Mouse (Mus musculus): Measurements from ENCODE around the gene Hspb8. TPM values are rescaled to one million over a fixed set of nuclear protein-coding genes. Genes with fewer than 3 reads are reported as not detected.
"Not testable (repeated sequence)": the region's sequence is repeated elsewhere in the genome, so short reads cannot be mapped to it uniquely, and the experiment has no call there.

Hspb8 gene
- total RNA-seq, 2 experiments from 2014 or later, result 4.0 to 5.6 TPM

- intact Hi-C loops (cut with DNase I), result no loop called here
- no peak for DNase-seq
Observed at GRCm38 (mm10) chr5:116396104-116396503, 26.6 kb downstream of the Hspb8 start.

GRCm38 (mm10) chr5:116392603-116393002, 30.1 kb downstream of the Hspb8 start:
- DNase-seq, result no peak
- intact Hi-C loops (cut with DNase I), result no loop called here

GRCm38 (mm10) chr5:116389856-116390542, 32.7 kb downstream of the Hspb8 start:
- intact Hi-C loops (cut with DNase I), result no loop called here
- peak; percentile 68 for DNase-seq

- intact Hi-C loops (cut with DNase I), result no loop called here
- no peak for DNase-seq
Observed at GRCm38 (mm10) chr5:116389321-116389720, 33.3 kb downstream of the Hspb8 start.

GRCm38 (mm10) chr5:116387302-116387935, 35.2 kb downstream of the Hspb8 start:
- intact Hi-C loops (cut with DNase I), result no loop called here

GRCm38 (mm10) chr5:116386020-116386419, 36.6 kb downstream of the Hspb8 start:
- intact Hi-C loops (cut with DNase I), result no loop called here
- DNase-seq, result peak; percentile 75

More at GRCm38 (mm10) chr5:116387302-116387935, 35.2 kb downstream of the Hspb8 start:
- DNase-seq, result no peak

- DNase-seq; intact Hi-C loops (cut with DNase I): not testable (repeated sequence)
Observed at GRCm38 (mm10) chr5:116382646-116383045, 40.0 kb downstream of the Hspb8 start.

- intact Hi-C loops (cut with DNase I), result no loop called here
- DNase-seq, result no peak
Observed at GRCm38 (mm10) chr5:116381726-116382125, 40.9 kb downstream of the Hspb8 start.

GRCm38 (mm10) chr5:116381217-116381616, 41.4 kb downstream of the Hspb8 start:
- no peak for DNase-seq
- intact Hi-C loops (cut with DNase I), result no loop called here

GRCm38 (mm10) chr5:116380384-116380783, 42.3 kb downstream of the Hspb8 start:
- DNase-seq, result no peak
- intact Hi-C loops (cut with DNase I), result no loop called here

- intact Hi-C loops (cut with DNase I), result no loop called here
Observed at GRCm38 (mm10) chr5:116378872-116379271, 43.8 kb downstream of the Hspb8 start.

GRCm38 (mm10) chr5:116367923-116368322, 54.7 kb downstream of the Hspb8 start:
- intact Hi-C loops (cut with DNase I), result no loop called here
- no peak for DNase-seq

More at GRCm38 (mm10) chr5:116378872-116379271, 43.8 kb downstream of the Hspb8 start:
- DNase-seq, result no peak

- intact Hi-C loops (cut with DNase I), result no loop called here
- DNase-seq, result no peak
Observed at GRCm38 (mm10) chr5:116366889-116367682, 55.6 kb downstream of the Hspb8 start.

- intact Hi-C loops (cut with DNase I), result no loop called here
- no peak for DNase-seq
Observed at GRCm38 (mm10) chr5:116361342-116361741, 61.3 kb downstream of the Hspb8 start.

GRCm38 (mm10) chr5:116360751-116361150, 61.9 kb downstream of the Hspb8 start:
- intact Hi-C loops (cut with DNase I), result no loop called here
- no peak for DNase-seq

Other genes with a start within 250 kb of the Hspb8 start
- under 1 TPM; 0.42 to 0.44 TPM for gene Ccdc60, start 133.9 kb downstream of the Hspb8 start, total RNA-seq (2021)
- 10 to 100 TPM; 45.3 to 53.8 TPM for gene Srrm4, start 169.0 kb upstream of the Hspb8 start, total RNA-seq (2021)

Data from left cerebral cortex, postnatal 4 days (tissue).